Mouse (Mus musculus): Measurements from ENCODE around the gene Kcnn4.

The Kcnn4 gene

DNA sequence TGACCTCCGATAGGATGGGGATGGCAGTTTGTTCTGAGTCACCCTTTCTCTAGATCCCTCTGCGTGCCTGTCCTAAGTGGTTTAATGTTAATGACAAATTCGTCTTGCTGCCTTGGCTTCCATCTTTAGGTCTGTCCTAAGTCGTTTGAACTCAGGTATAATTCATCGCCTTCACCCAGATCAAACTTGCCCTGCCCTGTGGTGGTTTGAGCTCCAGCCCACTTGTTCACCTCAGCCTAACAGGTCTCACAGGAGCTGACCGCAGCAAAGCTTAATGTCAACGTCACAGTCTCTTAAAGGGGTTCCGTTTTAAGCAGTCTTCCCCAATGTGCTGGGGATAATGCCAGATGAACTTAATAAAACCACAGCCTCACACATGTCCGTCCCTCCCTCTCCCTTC is 55.9 kb downstream of the Kcnn4 start:
- no peak for DNase-seq (ENCODE audit: low spot score)

- DNase-seq (ENCODE audit: low spot score) = no peak
Observed at GRCm38 (mm10) chr7:24427168-24427567, 57.1 kb downstream of the Kcnn4 start.

DNA sequence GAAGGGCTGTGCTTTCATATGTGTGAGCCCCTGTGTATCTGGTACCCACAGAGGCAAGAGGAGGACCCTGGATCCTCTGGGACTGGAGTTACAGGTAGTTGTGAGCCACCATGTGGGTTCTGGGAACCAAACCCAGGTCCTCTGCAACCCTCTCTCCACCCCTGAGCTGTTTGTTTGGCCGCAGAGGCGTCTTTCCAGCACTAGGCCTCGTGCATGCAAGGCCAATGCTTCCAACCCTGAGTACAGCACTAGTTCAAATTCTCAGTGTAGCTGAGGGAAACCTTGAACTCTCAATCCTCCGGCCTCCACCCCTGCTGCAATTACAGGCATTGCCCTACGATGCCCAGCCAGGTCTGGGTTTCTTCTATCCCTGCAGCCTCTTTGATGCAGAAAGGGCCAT is 58.7 kb downstream of the Kcnn4 start:
- no peak for DNase-seq (ENCODE audit: low spot score)

DNA sequence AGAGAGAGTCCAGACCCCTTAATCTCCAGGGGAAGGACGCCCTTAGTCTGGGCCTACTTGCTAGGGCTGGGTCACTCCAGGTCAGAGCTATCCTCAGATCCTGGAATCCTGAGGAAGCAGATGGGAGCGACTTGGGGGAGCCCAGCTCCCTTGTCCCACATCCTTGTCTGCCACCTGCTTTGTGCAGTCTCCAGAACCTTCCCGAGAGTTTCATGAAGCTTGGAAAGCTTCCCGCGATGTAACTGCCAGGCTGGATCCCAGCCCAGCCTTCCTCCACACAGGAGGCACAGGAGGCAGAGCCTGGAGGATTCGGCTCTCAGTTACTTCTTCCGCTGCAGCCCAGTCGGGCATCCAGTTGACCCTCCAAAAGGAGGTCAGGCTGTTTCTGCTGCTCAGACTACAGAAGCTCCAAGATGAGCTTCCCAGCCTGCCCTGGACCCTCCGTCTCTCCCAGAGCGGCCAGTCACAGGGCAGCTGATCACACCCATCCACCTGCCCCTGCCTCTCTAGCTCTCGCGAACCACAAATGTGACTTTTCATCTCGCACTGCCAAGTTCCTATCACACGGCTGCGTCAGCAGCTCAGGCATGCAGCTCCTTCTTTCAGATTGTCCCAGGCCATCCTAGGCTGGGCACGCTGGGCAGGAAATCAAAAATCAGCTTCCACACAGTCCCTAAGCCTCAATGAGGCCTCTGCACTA is 59.5 kb downstream of the Kcnn4 start:
- DNase-seq (ENCODE audit: low spot score) = no peak

GRCm38 (mm10) chr7:24430551-24431345 is 60.7 kb downstream of the Kcnn4 start:
- DNase-seq (ENCODE audit: low spot score) = no peak

DNA sequence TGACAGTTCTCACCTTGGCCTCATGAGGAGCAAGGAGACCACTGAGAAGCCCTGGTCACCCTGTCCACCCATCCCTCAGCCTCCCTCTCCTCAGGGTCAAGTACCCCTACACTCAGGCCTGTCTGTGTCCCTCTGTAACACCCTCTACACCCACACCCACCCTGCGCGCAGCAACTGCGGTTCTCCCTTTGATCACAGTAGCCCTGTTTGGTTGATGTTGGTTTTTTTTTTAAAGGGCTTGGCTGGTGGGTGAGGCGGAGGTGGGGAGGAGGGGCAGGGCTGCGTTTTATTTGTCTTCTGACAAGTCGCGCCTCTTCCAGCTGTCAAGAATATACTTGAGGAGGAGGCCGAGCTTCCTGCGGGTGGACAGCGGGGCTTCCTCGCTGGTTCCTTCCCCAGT is 61.6 kb downstream of the Kcnn4 start:
- DNase-seq (ENCODE audit: low spot score) = no peak

GRCm38 (mm10) chr7:24435305-24435704 is 65.2 kb downstream of the Kcnn4 start:
- no peak for DNase-seq (ENCODE audit: low spot score)
